Mouse (Mus musculus) left cerebral cortex, adult 8-10 months (tissue): ENCODE results near the gene Il17rd. TPM values are rescaled to one million over a fixed set of nuclear protein-coding genes. Genes with fewer than 3 reads are reported as not detected.

Experiments used
- DNase-seq, 2 experiments: peaks; one replicate each; pipeline ENCODE4 v3.0.0; 2022; ENCODE audit warnings: low spot score in 2 of 2
- total RNA-seq, 4 experiments: library from RNA; stranded (reverse); gene quantifications; 2 replicates each; pipeline ENCODE4 v1.2.4; 2022

Gene Il17rd
- total RNA-seq, 4 experiments from 2014 or later, result 2.3 to 3.0 (median 2.5) TPM

DNA sequence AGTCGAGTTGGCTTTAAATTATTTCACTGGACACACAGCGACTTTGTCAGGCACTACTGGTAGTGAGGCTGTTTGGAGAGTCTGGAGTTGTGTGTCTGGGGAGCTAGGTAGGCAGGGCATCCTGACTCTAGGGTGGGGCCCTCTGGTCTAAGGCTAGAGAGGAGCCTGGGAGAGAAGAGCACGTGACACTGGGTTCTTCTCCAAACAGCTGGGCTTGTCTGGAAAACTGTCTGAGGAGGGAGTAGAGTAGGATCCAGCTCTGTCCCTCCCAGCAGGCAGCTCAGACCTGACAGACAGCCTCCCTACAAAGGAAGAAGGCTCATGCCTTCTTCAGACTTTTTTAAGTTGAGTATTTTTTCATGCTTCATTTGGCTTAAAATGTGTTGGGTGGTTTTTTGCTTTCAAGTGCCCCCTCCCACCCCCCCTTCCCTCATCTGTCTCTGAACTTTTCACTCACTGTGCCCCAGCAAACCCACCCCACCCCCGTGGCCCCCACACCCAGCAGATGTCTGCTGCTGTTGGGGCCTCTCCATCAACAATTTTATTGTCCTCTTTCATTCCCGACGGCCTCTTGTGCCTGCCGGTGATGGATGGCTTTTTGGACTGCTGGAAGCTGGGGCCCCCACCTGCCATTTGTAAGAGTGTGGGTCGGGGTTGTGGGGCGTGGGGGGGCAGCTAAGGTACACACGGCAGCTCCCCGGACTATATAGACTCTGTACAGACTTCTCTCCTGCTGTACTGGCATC lies 5.7 kb downstream of the Il17rd start:
- no peak for DNase-seq

DNA sequence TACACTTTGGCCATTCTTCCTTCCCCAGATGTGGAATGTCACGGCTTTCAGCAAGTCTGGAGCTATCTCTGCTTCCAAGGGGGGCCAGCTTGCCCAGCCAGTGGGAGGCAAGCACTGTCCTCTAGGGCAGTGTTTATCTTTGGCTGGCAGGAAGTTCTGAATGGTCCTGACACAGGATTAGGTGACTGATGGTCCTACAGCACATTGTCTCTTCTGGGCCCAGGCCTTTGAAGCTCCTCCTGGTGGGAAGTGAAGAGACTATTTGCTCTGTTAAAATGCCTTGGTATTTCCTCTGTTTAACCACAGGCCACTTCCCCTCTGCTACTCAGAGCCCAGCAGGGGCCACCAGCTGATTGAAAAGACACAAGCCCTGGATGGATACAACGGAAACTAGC lies 6.2 kb downstream of the Il17rd start:
- DNase-seq, result no peak

DNA sequence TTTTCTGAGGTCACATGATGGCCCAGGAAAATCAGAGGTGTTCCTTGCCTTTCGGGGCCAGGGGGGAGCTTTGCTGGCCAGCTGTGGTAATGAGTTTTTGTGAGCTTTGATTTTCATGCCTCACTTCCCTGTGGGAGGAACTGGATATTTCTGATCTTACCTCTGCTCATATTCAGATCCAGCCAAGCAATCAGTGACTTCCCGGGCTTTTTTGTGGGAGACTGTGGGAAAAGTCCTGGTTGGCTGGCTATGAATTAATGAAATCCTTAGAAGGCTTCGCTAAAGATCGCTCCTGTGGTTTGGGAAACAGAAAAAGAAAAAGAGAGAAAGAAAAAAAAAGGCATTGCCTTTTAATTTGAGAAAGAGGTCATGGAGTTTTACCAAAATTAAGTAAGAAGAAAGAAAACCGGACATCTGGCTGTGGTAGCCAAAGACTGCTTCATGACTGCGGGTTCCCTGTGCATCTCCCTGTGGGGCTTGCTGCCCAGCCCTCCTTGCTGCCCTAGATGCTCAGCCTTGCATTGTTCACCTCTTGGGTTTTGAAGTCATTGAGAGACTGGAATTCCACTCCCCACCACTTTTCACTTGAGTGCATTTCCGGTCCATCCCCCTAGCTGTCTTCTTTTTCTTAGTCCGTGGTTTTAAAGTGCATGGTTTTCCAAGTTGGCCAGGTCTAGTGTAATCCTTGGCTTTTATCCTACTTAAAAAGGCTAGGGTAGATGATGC lies 9.7 kb downstream of the Il17rd start:
- DNase-seq, result no peak

DNA sequence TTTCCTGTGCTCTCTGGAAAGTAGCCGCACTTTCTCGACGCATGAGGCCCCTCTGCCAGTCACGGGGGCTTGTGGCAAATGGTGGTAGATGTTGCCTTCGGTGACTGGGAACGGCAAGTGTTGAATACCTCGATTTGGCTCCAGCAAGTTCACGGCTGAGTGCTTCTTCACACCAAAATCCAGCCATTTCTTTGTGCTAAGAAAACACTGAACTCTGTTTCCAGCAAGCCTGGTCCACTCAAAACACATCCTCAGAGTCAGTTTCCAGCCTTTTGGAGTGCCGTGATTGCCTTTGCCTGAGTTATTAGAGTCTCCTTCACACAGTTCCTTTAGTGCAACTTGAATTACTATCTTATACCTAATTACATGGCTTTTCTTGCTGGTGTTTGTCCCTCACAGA lies 11.3 kb downstream of the Il17rd start:
- DNase-seq, result no peak

DNA sequence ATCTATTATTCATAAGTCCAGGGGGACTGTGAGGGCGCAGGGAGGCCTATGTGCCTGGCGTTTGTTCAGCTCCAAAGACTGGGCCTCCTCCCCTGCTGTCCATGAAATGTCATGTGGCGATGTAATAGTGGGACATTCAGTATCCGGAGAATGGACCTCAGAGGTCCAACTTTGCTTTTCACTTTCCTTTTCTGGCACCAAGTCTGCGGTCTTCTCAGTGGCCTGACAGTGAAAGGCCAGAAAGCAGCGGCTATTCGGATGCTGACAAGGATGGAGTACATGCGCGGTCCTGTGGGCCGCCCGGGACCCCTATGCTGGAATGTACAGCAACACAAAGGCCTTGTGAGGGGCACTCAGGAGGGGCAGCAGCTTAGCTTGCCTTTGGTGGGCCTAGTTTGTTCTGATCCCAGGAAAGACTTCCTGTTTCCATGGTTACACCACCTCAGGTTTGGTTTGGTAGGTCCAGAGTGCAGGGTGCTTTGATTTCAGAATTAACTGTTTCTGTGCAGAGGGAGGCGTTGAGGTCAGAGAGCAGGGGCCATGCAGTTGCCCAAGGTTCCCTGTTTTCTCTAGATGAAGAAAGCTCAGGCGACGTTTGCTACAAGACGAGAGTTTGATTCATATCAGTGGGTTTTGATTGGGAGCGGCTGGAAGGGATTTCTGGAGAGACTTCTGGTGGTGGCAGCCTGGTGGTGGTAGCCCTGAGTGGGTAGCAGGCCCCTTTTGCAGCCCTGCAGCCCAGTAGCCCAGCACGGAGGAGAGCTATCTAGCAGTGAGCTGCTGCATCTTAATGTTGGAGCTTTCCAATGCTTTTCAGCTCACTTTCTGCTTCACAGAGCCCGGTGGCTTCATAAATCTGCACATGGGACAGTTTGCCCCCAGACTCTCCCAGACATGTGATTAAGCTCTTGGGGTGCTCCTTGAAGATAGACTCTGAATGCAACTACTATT lies 12.1 kb downstream of the Il17rd start:
- DNase-seq, result no peak

DNA sequence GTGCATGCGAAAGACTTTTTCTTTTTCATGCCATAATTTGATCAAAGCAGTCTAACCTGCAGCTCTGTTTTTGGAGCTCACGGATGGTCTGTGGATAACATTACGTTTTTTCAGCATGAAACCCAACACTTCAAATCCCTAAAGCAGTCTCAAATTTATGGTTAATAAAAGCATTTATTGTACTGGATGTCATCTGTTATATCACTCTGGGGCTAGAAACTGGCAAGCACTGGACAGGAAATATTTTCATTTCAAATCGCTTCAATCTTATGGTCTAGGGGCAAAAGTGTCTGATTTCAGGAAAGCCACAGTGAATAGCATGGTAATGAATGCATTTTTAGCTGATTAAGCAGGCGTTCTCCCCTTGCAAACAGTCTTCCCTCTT lies 12.8 kb downstream of the Il17rd start:
- DNase-seq, result no peak

DNA sequence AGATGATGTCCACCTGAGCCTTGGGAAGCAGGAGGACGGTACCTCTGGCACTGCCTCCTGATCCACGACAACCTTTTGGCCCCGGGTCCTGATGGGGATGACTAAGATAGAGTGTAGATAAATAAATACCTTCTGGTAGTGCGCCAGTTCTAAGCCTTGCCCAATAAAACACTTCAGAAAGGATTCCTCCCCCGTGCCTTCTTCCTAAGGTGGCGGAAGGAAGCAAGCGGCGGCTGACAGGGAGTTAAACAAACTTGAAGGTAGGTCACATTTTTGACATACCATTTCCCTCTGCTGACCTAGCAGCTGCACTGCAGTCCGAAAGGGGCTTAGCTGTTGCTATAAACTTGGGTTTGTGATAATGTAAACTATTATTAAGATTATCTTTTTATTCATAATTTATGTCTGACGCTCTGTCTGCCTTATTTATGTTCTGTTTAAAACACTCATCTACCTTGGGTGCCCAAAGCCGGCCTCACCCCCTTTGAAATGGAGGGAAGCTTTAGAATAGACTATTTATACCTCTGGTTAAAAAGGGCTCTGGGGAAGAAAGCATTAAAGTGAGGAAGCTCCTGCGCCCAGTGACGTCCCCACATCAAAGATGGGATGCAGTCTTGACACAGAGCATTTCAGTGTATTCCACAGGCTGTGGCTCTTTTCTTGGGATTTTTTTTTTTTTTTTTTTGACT lies 19.9 kb downstream of the Il17rd start:
- DNase-seq, result no peak

DNA sequence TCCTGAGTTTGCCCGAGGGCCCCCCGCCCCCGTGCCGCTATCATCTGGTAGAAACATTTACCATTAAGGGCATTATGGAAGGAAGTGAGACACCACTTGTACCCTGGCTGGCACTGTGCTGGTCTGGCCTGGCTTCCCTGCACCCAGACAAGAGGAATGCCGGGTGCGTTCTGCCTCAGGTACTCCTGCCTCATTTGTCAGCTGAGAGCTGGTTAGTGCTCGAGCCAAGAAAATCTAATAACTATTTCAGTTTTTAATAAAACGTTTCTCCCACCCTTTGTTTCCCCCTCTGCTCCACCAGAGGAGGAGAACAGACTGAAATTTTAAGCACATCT lies 20.4 kb downstream of the Il17rd start:
- no peak for DNase-seq

DNA sequence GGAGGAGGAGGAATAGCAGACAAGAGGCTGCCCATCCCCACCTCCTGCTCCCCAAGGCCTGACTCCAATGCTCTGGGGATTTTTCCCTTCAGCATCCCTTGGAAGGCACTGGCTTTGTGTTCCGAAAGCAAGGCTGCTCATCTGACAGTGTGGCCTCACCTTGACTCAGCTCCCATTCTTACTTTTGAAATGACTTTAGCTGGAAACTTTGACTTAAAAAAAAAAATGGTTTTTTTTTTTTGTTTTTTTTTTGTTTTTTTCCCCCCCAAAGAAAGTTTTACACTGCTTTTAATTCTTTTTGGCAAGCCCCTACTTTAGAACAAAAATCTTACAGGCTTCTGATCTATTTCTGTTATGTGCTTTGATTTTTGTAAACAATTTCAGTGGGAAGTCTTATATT lies 24.6 kb downstream of the Il17rd start:
- no peak for DNase-seq

DNA sequence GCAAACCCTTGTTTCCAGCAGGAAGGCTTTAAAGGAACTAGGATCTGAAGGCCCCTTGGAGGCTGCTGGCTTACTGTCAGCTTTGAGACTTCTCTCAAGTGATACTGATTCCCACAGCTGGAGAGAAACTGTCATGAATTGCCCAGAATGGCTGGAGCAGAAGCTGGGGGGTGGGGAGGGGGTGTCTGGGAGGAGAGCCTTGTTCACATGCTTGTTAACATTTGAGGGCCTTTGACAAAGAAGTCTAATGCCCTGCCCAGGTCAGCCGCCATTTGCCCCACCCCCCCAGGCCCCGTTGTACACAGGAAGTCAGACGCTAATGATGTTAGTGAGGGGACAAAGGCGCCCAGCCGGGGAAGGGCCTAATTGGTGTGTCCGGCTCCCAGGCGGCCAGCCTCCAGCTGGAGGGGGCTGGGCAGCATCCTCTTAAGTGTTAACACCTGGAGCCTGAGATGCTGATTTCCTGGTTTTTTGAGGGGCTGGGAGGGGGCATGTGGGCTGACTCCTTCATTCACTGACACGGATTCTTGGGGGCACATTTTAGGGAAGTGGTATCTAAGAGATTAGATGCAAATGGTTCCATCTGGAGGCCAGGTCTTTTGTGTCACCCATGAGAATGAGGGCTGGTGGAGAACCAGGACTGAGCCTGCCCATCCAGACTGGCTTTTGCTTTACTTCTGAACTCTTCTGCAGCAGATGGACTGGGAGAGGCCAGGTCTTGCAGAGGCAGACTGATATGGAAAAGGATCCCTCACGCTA lies 27.6 kb downstream of the Il17rd start:
- no peak for DNase-seq

DNA sequence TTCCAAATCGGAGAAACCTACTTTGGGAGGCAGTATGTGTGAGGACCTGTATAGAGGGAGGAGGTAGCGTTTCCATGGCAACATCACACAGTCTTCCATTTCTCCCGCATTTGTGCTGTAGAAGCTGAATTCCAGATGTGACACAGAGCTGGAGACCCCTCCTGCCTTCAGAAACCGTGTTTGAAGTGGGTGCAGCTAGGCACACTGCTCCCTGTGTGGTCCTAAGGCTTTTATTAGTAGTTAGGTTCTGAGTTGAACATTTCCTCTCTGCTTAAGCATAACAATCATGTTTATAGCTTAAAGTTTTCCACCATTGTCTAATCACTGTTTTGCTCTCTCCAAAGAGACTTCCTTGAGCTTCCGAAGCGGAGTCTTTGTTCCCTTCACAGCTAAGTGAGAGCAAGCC lies 29.1 kb downstream of the Il17rd start:
- no peak for DNase-seq

DNA sequence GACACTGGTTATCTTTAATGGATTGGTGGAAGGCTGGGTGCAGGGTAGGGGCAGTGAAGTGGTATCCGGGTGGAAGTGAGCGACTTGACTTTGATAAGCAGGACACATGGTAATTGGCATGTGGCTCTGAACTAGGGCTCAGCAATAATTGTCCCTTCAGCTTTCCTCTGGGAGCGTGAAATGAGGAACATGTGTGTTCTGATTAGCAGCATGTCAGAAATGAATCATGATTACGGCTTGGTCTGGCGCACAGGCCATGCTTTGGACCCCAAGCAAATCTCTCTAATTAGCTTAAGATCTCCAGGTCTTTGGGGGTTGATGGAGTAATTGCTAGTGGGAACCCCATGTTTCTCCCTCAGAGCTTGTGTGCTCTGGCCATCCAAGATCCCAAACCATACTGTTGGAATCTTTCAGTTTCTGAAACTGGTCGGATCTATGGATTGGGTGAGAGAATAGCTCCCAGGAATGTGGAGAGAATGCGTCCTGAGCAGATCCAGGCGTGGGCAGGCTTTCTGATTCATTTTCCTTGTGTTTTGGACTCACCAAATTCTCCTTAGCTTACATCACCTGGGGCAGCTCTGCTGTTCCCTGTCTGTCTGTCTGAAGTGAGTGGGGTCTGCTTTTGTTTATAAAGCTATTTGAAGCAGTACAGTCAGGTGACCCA lies 30.8 kb downstream of the Il17rd start:
- DNase-seq, result no peak

DNA sequence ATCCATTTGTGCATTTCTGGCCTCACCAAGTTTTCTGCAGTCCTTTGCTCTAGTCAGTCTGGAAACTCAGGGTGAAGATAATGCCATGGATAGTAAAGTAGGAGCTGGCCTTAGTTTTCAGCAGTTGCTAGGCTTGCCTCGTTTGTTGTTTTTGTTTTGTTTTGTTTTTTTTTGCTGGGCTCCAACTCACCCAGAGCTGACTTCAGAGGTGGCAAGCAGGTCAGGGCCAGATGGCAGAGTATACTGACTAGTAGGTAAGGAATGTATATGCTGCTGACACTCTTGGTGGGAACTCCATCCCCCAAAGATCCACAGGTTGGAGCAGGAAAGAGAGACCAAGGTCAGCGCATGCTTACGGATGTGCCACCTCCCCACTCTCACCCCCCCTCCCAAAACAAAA lies 31.4 kb downstream of the Il17rd start:
- no peak for DNase-seq

DNA sequence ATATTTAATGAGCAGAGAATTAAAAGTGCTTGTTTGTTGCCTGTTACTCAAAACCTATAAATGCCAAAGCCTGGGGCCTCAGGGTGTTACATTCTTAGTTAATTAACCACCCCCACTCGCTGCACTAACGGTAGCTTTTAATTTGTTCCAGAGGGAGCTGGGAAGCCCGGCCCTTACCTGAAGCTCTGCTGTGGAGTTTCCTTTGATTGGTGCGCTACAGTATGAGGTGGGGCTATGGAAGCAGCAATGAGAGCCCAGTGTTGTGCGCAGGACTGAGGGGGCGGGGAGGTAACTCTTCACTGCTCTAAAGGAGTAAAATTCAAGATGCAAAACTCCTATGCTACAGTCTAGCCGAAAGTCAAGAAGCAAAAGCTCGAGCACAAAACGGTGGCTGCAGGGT lies 32.0 kb downstream of the Il17rd start:
- DNase-seq, result no peak

DNA sequence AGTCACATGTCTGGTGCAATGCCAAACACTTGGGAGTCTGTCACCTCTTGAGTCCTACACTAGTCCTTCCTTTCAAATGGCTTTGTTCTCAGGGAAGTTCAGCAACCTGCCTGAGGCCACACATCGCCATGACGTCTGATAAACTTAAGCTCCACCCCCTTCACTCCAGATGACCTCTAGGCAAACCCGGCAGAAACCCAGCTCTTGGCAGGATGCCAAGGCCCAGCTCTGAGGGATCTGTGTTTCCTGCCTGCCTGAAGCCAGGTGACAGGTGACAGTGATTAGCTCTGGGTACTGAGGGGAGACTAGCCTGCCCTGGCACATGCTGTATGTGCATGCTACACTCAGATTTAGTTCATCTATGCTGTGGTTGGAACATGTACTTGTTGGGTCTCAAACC lies 33.2 kb downstream of the Il17rd start:
- DNase-seq, result no peak

DNA sequence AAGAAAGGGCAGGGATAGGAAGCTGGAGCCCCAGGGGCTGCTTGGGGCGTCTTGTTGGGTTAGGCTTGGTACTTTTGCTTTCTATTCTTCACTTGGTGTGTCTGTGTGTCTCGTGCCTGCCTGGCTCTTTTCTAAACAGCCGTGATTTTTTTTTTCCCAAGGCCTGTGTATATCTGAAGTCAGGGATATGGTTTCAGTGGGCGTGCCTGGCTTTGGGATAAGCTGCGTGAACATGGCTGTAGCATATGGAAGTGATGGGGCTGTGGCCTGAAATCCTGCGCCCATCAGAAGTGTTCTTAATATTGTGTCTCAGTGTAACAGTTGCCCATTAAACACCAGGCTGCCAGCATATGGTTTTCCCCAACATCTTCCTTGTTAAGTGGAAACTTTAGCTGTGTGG lies 36.3 kb downstream of the Il17rd start:
- DNase-seq, result no peak

DNA sequence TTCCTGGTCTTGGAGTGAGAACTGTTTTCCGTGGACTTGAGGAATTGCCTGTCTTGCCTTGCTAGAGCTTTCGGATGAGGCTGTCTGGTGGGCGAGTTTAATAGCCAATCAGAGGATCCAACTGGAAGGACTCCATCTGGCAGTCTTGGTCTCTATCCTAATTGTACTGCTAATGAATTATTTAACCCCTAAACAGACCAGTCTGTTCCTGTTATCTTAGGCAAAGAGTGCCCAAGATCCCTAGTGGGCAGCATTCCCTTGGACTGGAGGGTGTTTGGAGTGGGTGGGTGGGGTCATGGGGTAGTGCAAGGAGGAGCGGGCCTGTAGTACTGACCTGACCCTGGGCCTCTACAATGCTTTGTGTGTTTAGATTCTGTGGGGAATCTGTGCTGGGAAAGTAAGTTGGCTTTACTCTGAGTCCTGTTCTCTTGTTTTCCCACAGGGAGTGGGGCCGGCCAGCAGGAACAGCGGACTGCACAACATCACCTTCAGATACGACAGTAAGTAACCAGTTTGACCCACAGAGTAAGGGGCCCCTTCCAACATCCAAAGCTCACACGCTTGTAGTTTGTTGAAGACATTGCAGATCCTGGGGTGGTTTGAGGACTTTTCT lies 37.3 kb downstream of the Il17rd start:
- no peak for DNase-seq

DNA sequence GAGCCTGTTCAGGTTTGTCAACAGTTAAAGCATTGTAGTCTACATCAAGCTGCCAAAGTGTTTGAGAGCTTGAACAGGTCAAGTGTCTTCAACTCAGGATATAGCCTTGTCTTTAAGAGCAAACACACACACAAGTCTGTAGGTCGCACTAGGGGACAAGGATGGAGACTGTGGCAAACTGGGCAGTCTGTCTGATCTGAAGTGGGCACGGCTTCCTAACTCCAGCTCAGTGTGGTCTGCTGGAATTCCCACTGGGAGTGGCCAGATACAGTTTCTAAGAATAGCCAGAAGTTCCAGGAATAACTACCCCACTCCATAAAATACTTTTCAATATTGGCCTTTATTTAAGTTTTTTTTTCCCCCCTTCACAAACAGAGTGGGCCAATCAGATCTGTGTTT lies 37.8 kb downstream of the Il17rd start:
- DNase-seq, result no peak

DNA sequence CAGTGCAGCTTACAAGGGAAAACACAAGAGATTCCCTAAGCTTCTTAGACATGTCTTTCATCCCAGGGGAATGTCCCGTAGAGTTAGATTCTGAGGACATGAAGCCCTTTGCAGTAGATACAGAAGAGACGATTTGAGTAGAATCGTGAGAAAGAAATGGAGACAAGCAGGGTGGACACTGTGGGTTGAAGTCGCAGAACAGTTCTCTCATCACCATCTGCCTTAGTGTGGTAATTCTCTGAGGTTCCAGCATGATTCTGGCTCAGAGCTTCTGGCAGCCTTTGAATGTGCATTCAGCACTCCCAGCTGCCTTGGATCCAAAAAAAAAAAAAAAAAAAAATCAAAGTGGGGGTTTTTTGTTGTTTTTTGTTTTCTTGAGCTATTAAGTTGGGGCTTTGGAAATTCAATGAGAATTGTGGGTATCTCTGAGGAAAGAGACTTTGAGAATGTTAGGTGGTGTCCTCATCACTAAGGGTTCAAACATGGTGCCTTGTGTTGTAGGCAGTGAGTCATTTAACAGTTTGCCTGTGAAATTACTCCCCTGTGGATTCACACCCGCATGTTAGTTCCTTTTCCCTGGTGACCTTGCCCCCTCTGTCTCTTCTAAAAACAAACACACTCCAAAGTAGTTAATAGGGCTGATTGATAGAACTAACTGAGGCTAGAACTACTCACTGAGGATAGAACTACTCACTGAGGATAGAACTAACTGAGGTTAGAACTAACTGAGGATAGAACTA lies 43.0 kb downstream of the Il17rd start:
- DNase-seq, result peak in 1 of 2 experiments; percentile 53
